Mouse (Mus musculus): Measurements from ENCODE around the gene Babam2. TPM values are rescaled to one million over a fixed set of nuclear protein-coding genes. Genes with fewer than 3 reads are reported as not detected.

The Babam2 gene
- polyA plus RNA-seq (2015; fragmentation: Nextera tagmentation; extraction: Ambion mirVana) = 51.2 and 53.2 TPM in 2 replicates

DNA sequence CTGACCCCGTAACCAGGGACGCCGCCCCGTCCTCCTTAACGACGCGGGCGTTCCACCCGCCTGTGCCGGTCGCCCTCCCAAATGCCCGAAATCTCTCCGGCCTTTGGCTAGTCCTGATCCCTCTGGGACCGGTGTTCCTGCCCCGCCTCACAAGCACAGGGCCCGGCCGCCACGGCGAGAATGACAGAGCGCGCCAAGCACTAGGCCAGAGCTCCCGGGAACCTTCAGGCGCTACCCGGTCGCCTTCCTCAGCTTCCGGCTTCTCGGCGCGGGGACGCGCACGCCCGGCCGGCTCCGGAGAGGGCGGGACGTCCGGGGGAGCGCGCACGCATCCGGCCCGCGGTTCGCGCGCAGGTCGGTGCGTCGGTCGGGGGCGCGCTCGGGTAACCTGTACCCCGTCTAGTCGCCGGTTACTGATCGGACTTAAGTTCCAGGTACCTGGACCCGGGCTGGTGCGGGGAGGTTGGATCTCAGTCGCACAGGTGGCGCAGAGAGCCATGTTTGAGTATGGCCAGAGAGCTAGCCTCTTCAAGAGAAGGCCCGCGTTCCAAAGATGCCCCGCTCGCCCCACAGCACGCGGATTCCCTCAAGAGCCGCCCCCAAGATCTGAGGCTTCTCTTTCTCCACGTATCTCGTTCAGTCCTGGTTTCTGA is at the start of gene Babam2:
TSS of gene Babam2 (plus strand) at position 41 of the 653 bp plus-strand sequence.
- Histone ChIP-seq H3K27ac (peak within 1 kb of the TSS; percentile 94), H3K9me3 (no peaks in the 10 kb centered on the region), H3K4me2 (peak within 1 kb of the TSS; percentile 78), H3K9ac (peak within 1 kb of the TSS; percentile 85), H3K27me3 (replicated peaks) (no peaks in the 10 kb centered on the region), H3K4me1 (peaks cover 5% of the 10 kb centered on the region), H3K4me3 (peak within 1 kb of the TSS; percentile 90), H3K36me3 (replicated peaks) (no peaks in the 10 kb centered on the region)
- WGBS = under 1% methylated on average over 71 of the region's 71 CpGs
- peak; percentile 96 for ATAC-seq (replicated peaks)

DNA sequence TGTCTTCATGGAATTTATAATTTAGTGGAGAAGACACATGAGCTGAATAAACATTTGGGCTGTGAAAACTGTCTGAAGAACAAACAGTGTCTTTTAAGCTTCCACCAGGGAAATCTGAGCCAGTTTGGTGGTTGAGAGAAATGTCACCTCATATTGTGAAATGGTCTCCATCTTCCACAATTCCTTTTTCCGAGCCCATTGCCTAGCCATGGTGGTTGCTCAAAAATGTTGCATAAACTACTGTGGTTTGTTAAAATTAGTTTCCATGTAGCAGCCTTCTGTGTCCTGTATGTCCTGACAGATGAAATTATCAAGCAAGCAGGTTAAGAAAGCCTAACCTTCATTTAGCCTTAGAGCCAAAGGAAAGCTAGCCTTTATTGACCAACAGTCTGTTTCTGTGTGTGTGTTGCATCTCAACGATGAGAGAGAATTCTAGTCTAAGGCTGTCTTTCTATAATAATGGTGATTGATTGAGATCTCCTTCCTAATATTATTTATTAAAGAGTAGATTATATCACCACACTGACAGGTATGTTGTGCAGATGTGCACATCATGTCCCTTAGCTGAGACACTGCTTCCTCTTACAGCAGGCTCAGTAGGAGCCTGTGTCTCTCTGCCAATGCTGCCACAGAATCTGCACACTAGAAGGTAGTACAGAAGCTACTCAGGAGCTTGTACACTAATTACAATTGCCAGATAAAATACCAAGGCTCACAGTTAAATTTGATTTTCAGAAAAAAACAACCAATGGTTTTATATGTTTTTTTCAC is 46.8 kb upstream of the Babam2 start:
- no peak for ATAC-seq (replicated peaks)
- Histone ChIP-seq H3K9me3 (no peaks in the 10 kb centered on the region), H3K4me3 (no peak overlapping the region), H3K27ac (no peak overlapping the region), H3K27me3 (replicated peaks) (no peaks in the 10 kb centered on the region), H3K9ac (no peak overlapping the region), H3K4me2 (no peak overlapping the region), H3K4me1 (no peaks in the 10 kb centered on the region), H3K36me3 (replicated peaks) (no peaks in the 10 kb centered on the region)
- WGBS = 89% methylated on average over 2 of the region's 2 CpGs

DNA sequence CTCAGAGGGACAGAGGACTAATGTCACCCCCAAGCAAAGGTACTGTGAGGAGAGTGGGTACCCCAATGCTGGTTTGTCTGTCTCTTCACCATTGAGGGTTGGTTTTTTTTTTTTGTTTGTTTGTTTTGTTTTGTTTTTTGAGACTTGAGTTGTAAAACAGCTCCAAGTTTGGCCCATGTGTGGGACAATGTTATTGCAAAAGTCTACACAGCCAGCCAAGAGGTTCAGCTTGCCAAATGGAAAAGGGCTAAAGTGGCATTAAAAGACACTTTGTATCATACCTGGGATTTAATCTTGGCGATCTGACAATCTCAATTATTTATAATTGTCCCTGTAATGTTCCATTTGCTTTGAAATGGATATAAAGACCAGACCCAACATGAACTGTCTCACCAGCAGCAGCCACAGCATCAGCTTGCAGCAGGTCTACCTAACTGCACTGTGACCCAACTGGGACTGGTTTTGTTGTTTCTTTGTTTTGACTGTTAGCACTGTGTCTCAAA is 41.7 kb upstream of the Babam2 start:
- Histone ChIP-seq H3K27me3 (replicated peaks) (no peaks in the 10 kb centered on the region), H3K36me3 (replicated peaks) (no peaks in the 10 kb centered on the region), H3K27ac (no peak overlapping the region), H3K9ac (no peak overlapping the region), H3K4me2 (no peak overlapping the region), H3K9me3 (no peaks in the 10 kb centered on the region), H3K4me3 (no peak overlapping the region), H3K4me1 (no peaks in the 10 kb centered on the region)
- 96% methylated on average over 1 of the region's 1 CpGs for WGBS
- no peak for ATAC-seq (replicated peaks)

DNA sequence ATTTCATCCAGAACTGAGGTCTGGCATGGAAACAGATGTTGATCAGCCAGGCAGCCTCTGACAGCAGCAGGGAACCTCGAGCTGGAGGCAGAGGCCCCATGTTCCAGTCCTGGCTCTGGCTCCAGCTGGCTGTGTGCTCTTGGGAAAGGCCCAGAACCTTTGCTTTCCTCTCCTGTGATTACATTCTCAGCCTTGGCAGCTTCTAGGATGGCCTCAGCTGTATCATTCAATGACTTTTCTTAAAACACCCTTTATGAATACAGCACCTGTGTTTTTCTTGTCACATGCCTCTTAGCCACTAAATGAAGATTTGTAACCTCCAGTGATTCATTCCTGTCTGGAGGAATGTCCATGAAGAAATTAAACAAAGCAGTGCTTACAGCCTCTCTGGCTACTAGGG is 31.3 kb upstream of the Babam2 start:
- no peaks in the 10 kb centered on the region for H3K4me1 ChIP-seq
- H3K4me2 ChIP-seq = no peak overlapping the region
- H3K4me3 ChIP-seq = no peak overlapping the region
- H3K27me3 ChIP-seq (replicated peaks) = no peaks in the 10 kb centered on the region
- no peak for ATAC-seq (replicated peaks)
- no peaks in the 10 kb centered on the region for H3K9me3 ChIP-seq
- 45% methylated on average over 1 of the region's 1 CpGs for WGBS
- no peaks in the 10 kb centered on the region for H3K36me3 ChIP-seq (replicated peaks)
- H3K27ac ChIP-seq = no peak overlapping the region
- H3K9ac ChIP-seq = no peak overlapping the region

DNA sequence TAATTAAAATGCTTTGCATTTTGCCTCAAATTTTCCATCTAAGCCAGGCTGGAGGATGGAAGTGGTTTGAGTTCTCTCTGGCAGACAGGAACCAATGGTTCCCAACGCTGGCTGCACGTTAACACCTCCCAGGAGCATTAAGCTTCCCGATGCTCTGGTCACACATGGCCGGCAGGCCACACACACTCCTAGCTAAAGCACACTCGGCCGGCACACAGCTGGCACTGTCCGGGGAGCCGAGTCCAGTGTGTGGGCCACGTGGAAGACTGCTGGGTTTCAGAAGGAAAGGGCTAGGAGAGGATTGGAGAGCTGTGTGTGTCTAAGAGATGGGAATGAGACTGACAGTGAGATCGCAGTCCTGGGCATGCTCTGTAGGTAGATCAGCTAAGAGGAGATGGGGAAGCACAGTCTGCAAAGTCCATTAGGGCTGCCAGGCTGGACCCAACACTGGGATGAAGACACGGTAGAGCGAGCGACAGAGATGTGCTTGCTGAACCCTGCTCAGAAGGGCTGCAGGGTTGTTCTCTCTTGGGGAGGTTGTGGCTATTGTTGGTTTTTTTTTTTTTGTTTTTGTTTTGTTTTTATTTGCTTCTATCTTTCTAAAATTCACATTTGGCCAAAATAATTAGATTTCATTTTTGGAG is 29.0 kb upstream of the Babam2 start:
- ATAC-seq (replicated peaks) = no peak
- Histone ChIP-seq H3K27me3 (replicated peaks) (no peaks in the 10 kb centered on the region), H3K4me1 (no peaks in the 10 kb centered on the region), H3K9me3 (no peaks in the 10 kb centered on the region), H3K27ac (no peak overlapping the region), H3K4me3 (no peak overlapping the region), H3K36me3 (replicated peaks) (no peaks in the 10 kb centered on the region), H3K4me2 (no peak overlapping the region), H3K9ac (no peak overlapping the region)
- WGBS = 58% methylated on average over 13 of the region's 13 CpGs

DNA sequence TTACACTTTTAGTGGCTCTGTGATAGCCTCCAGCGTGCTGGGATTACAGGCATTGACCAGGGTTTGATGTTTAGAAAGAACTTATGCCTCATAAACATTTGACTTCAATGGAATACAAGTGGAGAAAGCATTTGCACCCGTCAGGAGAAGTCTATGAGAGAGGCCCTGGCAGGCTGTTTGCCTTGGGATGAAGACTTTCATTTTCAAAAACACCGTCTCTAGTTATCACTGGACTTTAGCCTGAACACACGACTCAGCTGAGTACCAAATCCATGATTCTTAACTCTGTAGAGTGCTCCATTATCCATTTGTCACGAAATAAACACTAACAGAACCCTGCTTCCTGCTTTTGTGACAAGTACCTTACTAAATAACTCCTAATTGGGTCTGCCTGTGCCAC is 27.5 kb upstream of the Babam2 start:
- H3K27ac ChIP-seq = no peak overlapping the region
- no peak overlapping the region for H3K4me3 ChIP-seq

DNA sequence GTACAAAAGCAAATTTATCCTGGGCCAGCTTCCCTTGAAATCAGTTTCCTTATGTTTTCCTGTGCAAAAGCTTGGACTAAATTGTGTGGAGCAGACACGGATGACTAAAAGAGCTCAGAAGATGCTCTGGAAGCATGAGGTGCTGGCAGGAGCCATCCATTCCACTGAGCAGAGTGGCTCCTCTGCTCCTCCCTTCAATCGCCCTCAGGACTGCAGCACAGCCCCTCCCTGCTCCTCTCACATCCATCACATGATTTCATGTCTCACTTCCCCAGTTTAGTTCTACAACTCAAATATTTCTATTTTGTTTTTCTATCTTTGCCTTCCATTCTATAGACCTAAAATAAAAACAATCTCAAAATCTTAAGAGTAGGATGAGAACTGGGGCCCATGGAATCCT is 26.3 kb upstream of the Babam2 start:
- no peak for ATAC-seq (replicated peaks)
- no peaks in the 10 kb centered on the region for H3K4me1 ChIP-seq
- no peak overlapping the region for H3K4me2 ChIP-seq
- no peak overlapping the region for H3K27ac ChIP-seq
- H3K9me3 ChIP-seq = no peaks in the 10 kb centered on the region
- H3K9ac ChIP-seq = no peak overlapping the region
- WGBS = 59% methylated on average over 2 of the region's 2 CpGs
- H3K27me3 ChIP-seq (replicated peaks) = no peaks in the 10 kb centered on the region
- H3K4me3 ChIP-seq = no peak overlapping the region
- H3K36me3 ChIP-seq (replicated peaks) = no peaks in the 10 kb centered on the region

More for the DNA sequence above, 27.5 kb upstream of the Babam2 start:
- Histone ChIP-seq H3K9me3 (no peaks in the 10 kb centered on the region), H3K27me3 (replicated peaks) (no peaks in the 10 kb centered on the region), H3K36me3 (replicated peaks) (no peaks in the 10 kb centered on the region), H3K9ac (no peak overlapping the region), H3K4me2 (no peak overlapping the region), H3K4me1 (no peaks in the 10 kb centered on the region)
- WGBS = 75% methylated on average over 5 of the region's 5 CpGs
- ATAC-seq (replicated peaks) = no peak

DNA sequence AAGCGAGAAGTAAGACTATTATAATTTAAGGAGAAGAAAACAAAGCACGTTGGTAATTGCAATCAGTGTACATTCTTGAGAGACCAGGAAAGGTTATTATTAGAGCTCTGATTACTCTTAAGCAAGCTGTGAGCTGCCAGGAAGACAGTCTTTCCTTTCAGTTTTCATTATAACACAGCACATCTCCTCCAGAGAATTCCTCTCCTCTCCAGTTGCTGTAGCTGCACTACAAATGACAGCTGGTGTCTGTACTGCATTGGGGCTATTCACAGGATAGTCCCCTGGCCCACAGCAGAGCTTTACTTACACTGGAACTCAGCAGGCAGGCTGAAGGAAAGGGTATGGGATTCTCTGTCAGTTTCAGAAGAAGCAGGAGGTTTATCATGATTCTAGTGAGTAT is 24.1 kb upstream of the Babam2 start:
- no peaks in the 10 kb centered on the region for H3K27me3 ChIP-seq (replicated peaks)
- no peak overlapping the region for H3K27ac ChIP-seq
- no peak for ATAC-seq (replicated peaks)

DNA sequence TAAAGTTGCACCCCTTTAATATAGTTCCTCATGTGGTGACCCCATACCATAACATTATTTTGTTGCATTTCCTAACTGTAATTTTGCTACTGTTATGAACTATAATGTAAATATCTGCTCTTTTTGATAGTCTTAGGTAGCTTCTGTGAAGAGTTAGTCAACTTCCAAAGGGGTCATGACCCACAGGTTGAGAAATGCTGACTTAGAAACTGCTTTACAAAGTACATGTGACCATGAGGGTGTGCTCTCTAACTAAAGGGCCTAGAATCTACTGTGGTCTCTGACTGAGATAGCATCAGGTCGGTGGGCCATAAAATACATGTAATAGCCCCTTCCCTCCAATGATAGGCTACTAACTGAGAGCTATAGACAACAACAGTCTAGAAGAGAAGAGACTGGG is 19.5 kb upstream of the Babam2 start:
- Histone ChIP-seq H3K4me3 (no peak overlapping the region), H3K9ac (no peak overlapping the region), H3K4me2 (no peak overlapping the region), H3K27me3 (replicated peaks) (no peaks in the 10 kb centered on the region), H3K27ac (no peak overlapping the region), H3K36me3 (replicated peaks) (no peaks in the 10 kb centered on the region), H3K4me1 (no peaks in the 10 kb centered on the region), H3K9me3 (no peaks in the 10 kb centered on the region)
- WGBS = 86% methylated on average over 1 of the region's 1 CpGs
- no peak for ATAC-seq (replicated peaks)

More for the DNA sequence above, 24.1 kb upstream of the Babam2 start:
- H3K4me3 ChIP-seq = no peak overlapping the region
- 90% methylated on average over 2 of the region's 2 CpGs for WGBS
- no peak overlapping the region for H3K9ac ChIP-seq
- no peaks in the 10 kb centered on the region for H3K9me3 ChIP-seq
- H3K36me3 ChIP-seq (replicated peaks) = no peaks in the 10 kb centered on the region
- no peaks in the 10 kb centered on the region for H3K4me1 ChIP-seq
- H3K4me2 ChIP-seq = no peak overlapping the region

DNA sequence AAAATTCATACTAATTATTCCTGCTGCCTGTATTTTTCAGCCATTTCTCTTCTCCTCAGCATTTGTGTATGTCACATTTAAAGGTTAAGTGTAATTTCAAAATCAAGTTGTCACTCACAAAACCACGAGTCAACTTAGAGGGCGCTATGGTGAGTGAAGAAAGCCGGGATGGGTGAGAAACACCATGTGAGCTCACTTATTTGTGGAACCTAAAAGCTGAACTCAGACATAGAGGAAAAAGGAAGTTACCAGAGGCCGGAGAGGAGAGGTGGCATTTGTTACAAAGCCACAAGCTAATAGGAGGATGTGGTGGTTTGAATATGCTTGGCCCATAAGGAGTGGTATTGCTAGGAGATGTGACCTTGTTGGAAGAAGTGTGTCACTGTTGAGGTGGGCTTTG is 17.3 kb upstream of the Babam2 start:
- H3K27me3 ChIP-seq (replicated peaks) = no peaks in the 10 kb centered on the region
- H3K27ac ChIP-seq = no peak overlapping the region
- no peak overlapping the region for H3K4me2 ChIP-seq
- no peaks in the 10 kb centered on the region for H3K4me1 ChIP-seq
- no peaks in the 10 kb centered on the region for H3K9me3 ChIP-seq
- no peak for ATAC-seq (replicated peaks)
- no peak overlapping the region for H3K4me3 ChIP-seq
- WGBS = 86% methylated on average over 4 of the region's 4 CpGs
- no peak overlapping the region for H3K9ac ChIP-seq
- H3K36me3 ChIP-seq (replicated peaks) = no peaks in the 10 kb centered on the region

DNA sequence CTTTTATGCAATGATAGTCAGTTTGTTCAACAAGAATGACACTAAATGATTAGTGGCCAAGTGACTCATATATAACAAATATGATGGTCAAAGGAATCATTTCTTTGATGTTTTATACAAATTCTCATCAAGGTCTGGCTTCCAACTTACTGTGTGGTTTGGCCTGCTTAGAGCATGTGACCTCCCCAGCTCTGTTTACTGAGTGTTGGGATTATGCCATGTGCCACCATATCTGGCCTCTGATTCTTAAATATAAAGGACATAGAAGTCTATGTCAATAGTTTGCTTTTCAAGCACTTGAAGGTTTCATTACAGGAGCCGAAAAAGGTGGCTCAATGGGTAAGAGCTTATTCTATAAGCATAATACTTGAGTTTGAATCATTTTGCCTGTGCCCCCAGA is 15.2 kb upstream of the Babam2 start:
- Histone ChIP-seq H3K27ac (no peak overlapping the region), H3K9me3 (no peaks in the 10 kb centered on the region), H3K4me2 (no peak overlapping the region), H3K4me1 (no peaks in the 10 kb centered on the region), H3K4me3 (no peak overlapping the region), H3K9ac (no peak overlapping the region), H3K36me3 (replicated peaks) (no peaks in the 10 kb centered on the region), H3K27me3 (replicated peaks) (no peaks in the 10 kb centered on the region)
- no peak for ATAC-seq (replicated peaks)
- WGBS = 91% methylated on average over 1 of the region's 1 CpGs

DNA sequence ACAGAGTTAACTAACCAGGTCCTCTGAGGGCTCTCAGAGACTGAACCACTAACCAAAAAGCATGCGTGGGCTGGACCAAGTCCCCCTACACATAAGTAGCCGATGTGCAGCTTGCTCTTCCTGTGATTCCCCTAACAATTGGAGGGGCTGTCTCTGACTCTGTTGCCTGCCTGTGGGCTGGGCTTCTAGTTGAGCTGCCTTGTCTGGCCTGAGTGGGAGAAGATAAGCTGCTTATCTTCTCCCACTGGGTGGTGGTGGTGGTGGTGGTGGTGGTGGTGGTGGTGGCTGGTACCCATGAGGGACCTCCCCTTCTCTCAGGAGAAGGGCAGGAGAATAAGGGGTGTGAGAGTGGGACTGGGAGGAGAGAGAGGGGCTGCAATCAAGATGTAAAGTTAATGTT is 11.4 kb upstream of the Babam2 start:
- H3K4me3 ChIP-seq = no peak overlapping the region
- no peaks in the 10 kb centered on the region for H3K36me3 ChIP-seq (replicated peaks)
- H3K9ac ChIP-seq = no peak overlapping the region
- no peaks in the 10 kb centered on the region for H3K4me1 ChIP-seq
- no peak overlapping the region for H3K4me2 ChIP-seq
- H3K27me3 ChIP-seq (replicated peaks) = no peaks in the 10 kb centered on the region
- WGBS = 26% methylated on average over 2 of the region's 2 CpGs
- no peaks in the 10 kb centered on the region for H3K9me3 ChIP-seq
- ATAC-seq (replicated peaks) = no peak
- H3K27ac ChIP-seq = no peak overlapping the region
